Mouse (Mus musculus): ENCODE results near the gene Fblim1. TPM values are rescaled to one million over a fixed set of nuclear protein-coding genes. Genes with fewer than 3 reads are reported as not detected.
A peak's percentile ranks its signal among the peaks of the same experiment; 100 is the strongest.

Fblim1 gene
- polyA plus RNA-seq, 1 experiment from 2014 or later: 27.8 TPM

DNA sequence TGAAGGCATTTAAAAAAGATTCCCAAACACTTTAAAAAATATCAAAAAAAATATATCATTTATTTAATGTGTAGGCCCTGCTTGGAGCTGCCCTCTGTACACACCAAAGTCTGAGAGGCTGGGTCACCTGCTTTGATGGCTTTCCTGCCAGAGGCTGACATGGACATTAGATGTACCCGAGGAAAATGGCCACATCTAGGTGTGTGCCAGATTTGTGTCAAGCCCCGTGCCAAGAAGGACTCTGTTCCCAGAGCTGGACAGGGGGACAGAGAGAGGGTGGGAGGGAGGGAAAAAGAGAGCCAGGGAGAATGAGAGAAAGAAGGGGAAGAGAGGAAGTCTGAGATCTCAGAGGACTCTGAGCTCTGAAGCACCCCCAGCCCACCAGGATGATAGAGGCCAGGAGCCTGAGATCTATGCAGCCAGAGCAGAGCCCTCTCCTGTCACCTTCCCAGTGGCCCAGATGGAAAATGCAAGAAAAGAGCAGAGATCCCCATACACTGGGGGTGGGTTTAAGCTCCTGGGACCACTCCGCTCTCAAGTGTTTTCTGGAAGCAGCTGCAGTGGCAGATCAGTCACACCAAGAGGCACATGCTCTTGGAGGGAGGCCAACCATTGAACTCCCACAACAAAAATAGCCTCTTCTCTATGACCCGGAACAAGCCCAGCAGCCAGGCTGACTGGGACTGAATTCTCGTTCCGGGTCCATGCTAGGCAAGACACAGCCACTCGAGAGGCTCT lies 37.4 kb upstream of the Fblim1 start:
- 23% methylated on average over 7 of the region's 7 CpGs for WGBS
- peaks cover 11% of the 10 kb centered on the region for H3K4me1 ChIP-seq (replicated peaks; ENCODE audit: control insufficient read depth, insufficient read depth, low read length)
- no peak overlapping the region for H3K4me2 ChIP-seq (ENCODE audit: low read length)
- H3K9me3 ChIP-seq (ENCODE audit: control insufficient read depth, low read length): no peaks in the 10 kb centered on the region
- peaks cover 12% of the 10 kb centered on the region for H3K36me3 ChIP-seq (ENCODE audit: control insufficient read depth, insufficient read depth)
- peak; percentile 81 for ATAC-seq
- H3K27me3 ChIP-seq (replicated peaks; ENCODE audit: control insufficient read depth, insufficient read depth, low read length): no peaks in the 10 kb centered on the region
- H3K4me3 ChIP-seq (replicated peaks; ENCODE audit: low read length): no peak overlapping the region
- peak overlapping the region; percentile 29; the same call in 1 of the 2 replicates for H3K9ac ChIP-seq (replicated peaks; ENCODE audit: low read depth, low read length)
- peak overlapping the region; percentile 75 for H3K27ac ChIP-seq (ENCODE audit: low read length)

GRCm38 (mm10) chr4:141641961-141642811 lies 36.3 kb upstream of the Fblim1 start:
- Histone ChIP-seq H3K27ac (ENCODE audit: low read length) (no peak overlapping the region), H3K27me3 (replicated peaks; ENCODE audit: control insufficient read depth, insufficient read depth, low read length) (no peaks in the 10 kb centered on the region), H3K9ac (replicated peaks; ENCODE audit: low read depth, low read length) (no peak overlapping the region), H3K4me2 (ENCODE audit: low read length) (no peak overlapping the region), H3K36me3 (ENCODE audit: control insufficient read depth, insufficient read depth) (peaks cover 12% of the 10 kb centered on the region), H3K4me1 (replicated peaks; ENCODE audit: control insufficient read depth, insufficient read depth, low read length) (peaks cover 11% of the 10 kb centered on the region), H3K4me3 (replicated peaks; ENCODE audit: low read length) (no peak overlapping the region), H3K9me3 (ENCODE audit: control insufficient read depth, low read length) (no peaks in the 10 kb centered on the region)
- 0 out of 2 replicates have a peak, but pooled peaks have one; percentile 23 for ATAC-seq
- WGBS: 93% methylated on average over 25 of the region's 25 CpGs

- Histone ChIP-seq H3K9ac (replicated peaks; ENCODE audit: low read depth, low read length) (no peak overlapping the region), H3K36me3 (ENCODE audit: control insufficient read depth, insufficient read depth) (peaks cover 15% of the 10 kb centered on the region), H3K4me3 (replicated peaks; ENCODE audit: low read length) (no peak overlapping the region), H3K27ac (ENCODE audit: low read length) (no peak overlapping the region), H3K9me3 (ENCODE audit: control insufficient read depth, low read length) (no peaks in the 10 kb centered on the region), H3K4me2 (ENCODE audit: low read length) (no peak overlapping the region), H3K27me3 (replicated peaks; ENCODE audit: control insufficient read depth, insufficient read depth, low read length) (no peaks in the 10 kb centered on the region), H3K4me1 (replicated peaks; ENCODE audit: control insufficient read depth, insufficient read depth, low read length) (peaks cover 11% of the 10 kb centered on the region)
- ATAC-seq: no peak
- 90% methylated on average over 7 of the region's 7 CpGs for WGBS
Measured at GRCm38 (mm10) chr4:141641353-141641771, 35.5 kb upstream of the Fblim1 start.

GRCm38 (mm10) chr4:141639474-141639873 lies 33.6 kb upstream of the Fblim1 start:
- Histone ChIP-seq H3K4me2 (ENCODE audit: low read length) (no peak overlapping the region), H3K9ac (replicated peaks; ENCODE audit: low read depth, low read length) (no peak overlapping the region), H3K27ac (ENCODE audit: low read length) (no peak overlapping the region), H3K4me1 (replicated peaks; ENCODE audit: control insufficient read depth, insufficient read depth, low read length) (peaks cover 11% of the 10 kb centered on the region), H3K4me3 (replicated peaks; ENCODE audit: low read length) (no peak overlapping the region), H3K36me3 (ENCODE audit: control insufficient read depth, insufficient read depth) (peaks cover 20% of the 10 kb centered on the region), H3K27me3 (replicated peaks; ENCODE audit: control insufficient read depth, insufficient read depth, low read length) (no peaks in the 10 kb centered on the region), H3K9me3 (ENCODE audit: control insufficient read depth, low read length) (no peaks in the 10 kb centered on the region)
- no peak for ATAC-seq
- 63% methylated on average over 11 of the region's 11 CpGs for WGBS

GRCm38 (mm10) chr4:141636693-141637092 lies 30.8 kb upstream of the Fblim1 start:
- Histone ChIP-seq H3K36me3 (ENCODE audit: control insufficient read depth, insufficient read depth) (peaks cover 33% of the 10 kb centered on the region), H3K9ac (replicated peaks; ENCODE audit: low read depth, low read length) (no peak overlapping the region), H3K4me1 (replicated peaks; ENCODE audit: control insufficient read depth, insufficient read depth, low read length) (no peaks in the 10 kb centered on the region), H3K27me3 (replicated peaks; ENCODE audit: control insufficient read depth, insufficient read depth, low read length) (no peaks in the 10 kb centered on the region), H3K4me2 (ENCODE audit: low read length) (no peak overlapping the region), H3K9me3 (ENCODE audit: control insufficient read depth, low read length) (no peaks in the 10 kb centered on the region), H3K27ac (ENCODE audit: low read length) (no peak overlapping the region), H3K4me3 (replicated peaks; ENCODE audit: low read length) (no peak overlapping the region)
- no peak for ATAC-seq
- WGBS: 92% methylated on average over 5 of the region's 5 CpGs

DNA sequence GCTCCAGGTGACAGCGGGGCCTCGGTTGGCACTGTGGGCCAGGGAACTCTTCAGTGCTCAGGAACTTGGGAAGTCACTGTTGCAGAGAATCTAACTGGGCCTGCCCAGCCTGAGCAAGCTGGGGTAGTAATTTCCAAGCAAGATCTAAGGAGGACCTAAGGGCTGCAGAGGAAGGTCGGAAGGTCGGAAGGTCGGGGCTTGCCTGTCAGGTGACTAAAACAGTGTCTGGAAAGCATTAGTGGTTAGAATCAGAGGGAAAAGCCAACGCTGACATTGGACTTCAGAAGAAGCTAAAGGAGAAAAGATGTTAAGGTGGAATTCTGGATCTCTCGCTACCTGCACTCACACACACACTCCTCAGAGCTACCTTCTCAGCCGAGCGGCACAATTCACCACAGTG lies 30.1 kb upstream of the Fblim1 start:
- no peak overlapping the region for H3K9ac ChIP-seq (replicated peaks; ENCODE audit: low read depth, low read length)
- no peak overlapping the region for H3K27ac ChIP-seq (ENCODE audit: low read length)
- 92% methylated on average over 9 of the region's 9 CpGs for WGBS
- H3K9me3 ChIP-seq (ENCODE audit: control insufficient read depth, low read length): no peaks in the 10 kb centered on the region
- H3K4me1 ChIP-seq (replicated peaks; ENCODE audit: control insufficient read depth, insufficient read depth, low read length): no peaks in the 10 kb centered on the region
- H3K27me3 ChIP-seq (replicated peaks; ENCODE audit: control insufficient read depth, insufficient read depth, low read length): no peaks in the 10 kb centered on the region
- H3K36me3 ChIP-seq (ENCODE audit: control insufficient read depth, insufficient read depth): peaks cover 34% of the 10 kb centered on the region
- ATAC-seq: no peak
- H3K4me3 ChIP-seq (replicated peaks; ENCODE audit: low read length): no peak overlapping the region
- H3K4me2 ChIP-seq (ENCODE audit: low read length): no peak overlapping the region

GRCm38 (mm10) chr4:141632111-141632873 lies 26.4 kb upstream of the Fblim1 start:
- peaks cover 50% of the 10 kb centered on the region for H3K36me3 ChIP-seq (ENCODE audit: control insufficient read depth, insufficient read depth)
- H3K9ac ChIP-seq (replicated peaks; ENCODE audit: low read depth, low read length): no peak overlapping the region
- WGBS: 87% methylated on average over 21 of the region's 21 CpGs
- no peak overlapping the region for H3K4me2 ChIP-seq (ENCODE audit: low read length)
- H3K4me3 ChIP-seq (replicated peaks; ENCODE audit: low read length): no peak overlapping the region
- H3K27me3 ChIP-seq (replicated peaks; ENCODE audit: control insufficient read depth, insufficient read depth, low read length): no peaks in the 10 kb centered on the region
- no peak for ATAC-seq
- H3K27ac ChIP-seq (ENCODE audit: low read length): no peak overlapping the region
- no peaks in the 10 kb centered on the region for H3K4me1 ChIP-seq (replicated peaks; ENCODE audit: control insufficient read depth, insufficient read depth, low read length)
- no peaks in the 10 kb centered on the region for H3K9me3 ChIP-seq (ENCODE audit: control insufficient read depth, low read length)

DNA sequence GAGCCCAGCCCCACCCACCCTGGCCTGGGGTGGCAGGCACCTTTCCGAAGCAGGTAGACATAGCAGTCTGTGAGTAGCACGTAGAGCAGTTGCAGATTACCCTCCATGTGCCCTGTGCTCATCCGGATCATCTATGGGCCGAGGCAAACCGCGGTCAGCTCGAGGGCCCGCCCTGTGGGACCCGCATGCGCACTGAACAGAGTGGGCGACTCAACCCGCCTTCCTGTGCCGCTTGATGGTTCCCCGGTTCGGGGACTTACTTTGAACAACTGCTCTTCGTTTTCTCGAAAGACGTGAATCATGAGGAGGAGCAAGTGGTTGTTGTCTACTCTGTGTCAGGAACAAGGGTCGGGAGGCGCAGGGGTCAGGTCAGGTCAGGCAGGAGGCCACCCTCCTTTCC lies 25.4 kb upstream of the Fblim1 start:
- Histone ChIP-seq H3K4me1 (replicated peaks; ENCODE audit: control insufficient read depth, insufficient read depth, low read length) (no peaks in the 10 kb centered on the region), H3K4me3 (replicated peaks; ENCODE audit: low read length) (no peak overlapping the region), H3K27ac (ENCODE audit: low read length) (no peak overlapping the region), H3K4me2 (ENCODE audit: low read length) (no peak overlapping the region), H3K9me3 (ENCODE audit: control insufficient read depth, low read length) (no peaks in the 10 kb centered on the region), H3K9ac (replicated peaks; ENCODE audit: low read depth, low read length) (no peak overlapping the region), H3K36me3 (ENCODE audit: control insufficient read depth, insufficient read depth) (peaks cover 48% of the 10 kb centered on the region), H3K27me3 (replicated peaks; ENCODE audit: control insufficient read depth, insufficient read depth, low read length) (no peaks in the 10 kb centered on the region)
- no peak for ATAC-seq
- 97% methylated on average over 20 of the region's 20 CpGs for WGBS

DNA sequence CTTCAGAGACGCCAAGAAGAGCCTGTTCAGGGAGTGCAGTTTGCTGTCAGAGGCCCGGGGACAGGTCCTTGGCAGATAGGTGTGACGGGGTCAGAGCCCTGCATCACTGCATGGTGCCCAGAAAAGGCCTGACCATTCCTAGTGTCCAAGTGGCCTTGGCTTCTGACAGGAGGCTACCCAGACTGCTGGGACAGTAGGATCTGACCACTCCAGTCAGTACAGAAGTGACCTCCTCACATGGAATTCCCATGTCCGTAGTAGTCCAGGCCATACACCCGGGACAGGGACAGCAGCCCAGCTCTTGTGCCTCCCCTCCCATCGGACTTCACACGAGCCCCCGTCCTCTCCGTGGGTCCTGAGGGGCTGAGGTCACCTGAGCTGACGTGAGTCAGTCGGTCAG lies 24.1 kb upstream of the Fblim1 start:
- no peaks in the 10 kb centered on the region for H3K27me3 ChIP-seq (replicated peaks; ENCODE audit: control insufficient read depth, insufficient read depth, low read length)
- H3K36me3 ChIP-seq (ENCODE audit: control insufficient read depth, insufficient read depth): peaks cover 53% of the 10 kb centered on the region
- no peaks in the 10 kb centered on the region for H3K9me3 ChIP-seq (ENCODE audit: control insufficient read depth, low read length)
- H3K4me1 ChIP-seq (replicated peaks; ENCODE audit: control insufficient read depth, insufficient read depth, low read length): no peaks in the 10 kb centered on the region
- H3K4me3 ChIP-seq (replicated peaks; ENCODE audit: low read length): no peak overlapping the region
- no peak overlapping the region for H3K9ac ChIP-seq (replicated peaks; ENCODE audit: low read depth, low read length)
- 93% methylated on average over 11 of the region's 11 CpGs for WGBS
- H3K27ac ChIP-seq (ENCODE audit: low read length): no peak overlapping the region
- ATAC-seq: no peak
- H3K4me2 ChIP-seq (ENCODE audit: low read length): no peak overlapping the region

Measured in forebrain, embryonic 16.5 days (tissue).